Mouse (Mus musculus) bone marrow macrophage, adult 2 months (primary cell): Measurements from ENCODE around the gene Abcc9.

Source experiments
- CTCF ChIP-seq: IDR thresholded peaks from 2 replicates; pipeline ENCODE4 v1.5.1; 2012; ENCODE audit warnings: low read depth, mild to moderate bottlenecking, low read length, moderate library complexity
- POLR2A ChIP-seq: IDR thresholded peaks from 2 replicates; pipeline ENCODE4 v1.6.1; 2012; ENCODE audit warnings: mild to moderate bottlenecking, low read depth, low read length, borderline replicate concordance

- TF ChIP-seq CTCF = no peak
- no peak for TF ChIP-seq POLR2A
Measured at GRCm38 (mm10) chr6:142654561-142654960, 47.6 kb downstream of the Abcc9 start.
